Mouse (Mus musculus) kidney, embryonic 16.5 days (tissue): ENCODE results near the gene Olfr156. TPM values are rescaled to one million over a fixed set of nuclear protein-coding genes. Genes with fewer than 3 reads are reported as not detected.

Source experiments
- polyA plus RNA-seq: library from polyadenylated mRNA; unstranded; fragments of >200 nt; fragmentation: Nextera tagmentation; extraction: Ambion mirVana; gene quantifications from 2 replicates; pipeline ENCODE4 v1.2.1, GENCODE M21; 2015

The Olfr156 gene
- polyA plus RNA-seq, 1 experiment from 2014 or later, result not detected

Other genes with a start within 250 kb of the Olfr156 start
- 32.3 and 33.0 TPM in 2 replicates for gene Rgp1, start 245.2 kb downstream of the Olfr156 start, polyA plus RNA-seq
- 25.8 and 26.3 TPM in 2 replicates for gene Gba2, start 245.0 kb downstream of the Olfr156 start, polyA plus RNA-seq
- 0.89 and 3.1 TPM in 2 replicates for gene Msmp, start 239.4 kb downstream of the Olfr156 start, polyA plus RNA-seq
- 9.1 and 9.5 TPM in 2 replicates for gene Npr2, start 192.0 kb downstream of the Olfr156 start, polyA plus RNA-seq
- 1.4 TPM in 2 replicates for gene Spag8, start 170.3 kb downstream of the Olfr156 start, polyA plus RNA-seq
- gene Hint2, start 167.4 kb downstream of the Olfr156 start, polyA plus RNA-seq, result 125 and 134 TPM in 2 replicates
- 2.8 and 4.7 TPM in 2 replicates for gene Tmem8b, start 154.9 kb downstream of the Olfr156 start, polyA plus RNA-seq
- gene Fam221b, start 154.8 kb downstream of the Olfr156 start, polyA plus RNA-seq, result 1.6 and 3.2 TPM in 2 replicates
- gene Olfr70, start 123.1 kb downstream of the Olfr156 start, polyA plus RNA-seq, result not detected in 2 replicates
- gene Olfr71, start 113.6 kb downstream of the Olfr156 start, polyA plus RNA-seq, result not detected in 2 replicates
- 1.1 and 1.3 TPM in 2 replicates for gene Hrct1, start 96.7 kb downstream of the Olfr156 start, polyA plus RNA-seq
- gene Spaar, start 93.9 kb downstream of the Olfr156 start, polyA plus RNA-seq, result 0.17 and 0.20 TPM in 2 replicates
- not detected in 2 replicates for gene Olfr159, start 52.9 kb downstream of the Olfr156 start, polyA plus RNA-seq
- not detected in 2 replicates for gene Olfr157, start 16.3 kb upstream of the Olfr156 start, polyA plus RNA-seq
- gene Olfr155, start 27.7 kb upstream of the Olfr156 start, polyA plus RNA-seq, result not detected in 2 replicates
- 27.2 and 28.5 TPM in 2 replicates for gene Reck, start 51.6 kb upstream of the Olfr156 start, polyA plus RNA-seq
- gene Glipr2, start 133.5 kb upstream of the Olfr156 start, polyA plus RNA-seq, result 82.1 and 86.3 TPM in 2 replicates
- gene Ccin, start 159.6 kb upstream of the Olfr156 start, polyA plus RNA-seq, result not detected in 2 replicates
- 225 and 232 TPM in 2 replicates for gene Clta, start 180.6 kb upstream of the Olfr156 start, polyA plus RNA-seq